Mouse (Mus musculus) G1E (cell line): ENCODE measurements around the gene Vwa5b1. TPM values are rescaled to one million over a fixed set of nuclear protein-coding genes. Genes with fewer than 3 reads are reported as not detected.

Source experiments
- ATAC-seq: 2 replicates; pipeline ENCODE4 v1.8.0; 2016; ENCODE audit warnings: mild to moderate bottlenecking; ENCODE audit not compliant: insufficient number of reproducible peaks, poor library complexity, low FRiP score, severe bottlenecking; ENCODE audit errors: extremely low read depth
- DNase-seq: peaks from one replicate; pipeline ENCODE4 v3.0.0; 2012; ENCODE audit warnings: low spot score
- H3K27me3 ChIP-seq: 2 replicates; pipeline ENCODE4 v1.6.1; 2012; ENCODE audit warnings: mild to moderate bottlenecking, low read length, inconsistent platforms; ENCODE audit not compliant: insufficient read depth
- H3K36me3 ChIP-seq: replicated peaks from 2 replicates; pipeline ENCODE3; 2012; ENCODE audit warnings: mild to moderate bottlenecking, inconsistent platforms
- H3K4me1 ChIP-seq: 2 replicates; pipeline ENCODE4 v1.6.1; 2012; ENCODE audit warnings: low read depth, low read length, inconsistent platforms, mixed read lengths; ENCODE audit not compliant: insufficient read depth
- H3K4me3 ChIP-seq: 2 replicates; pipeline ENCODE4 v1.5.1; 2012; ENCODE audit warnings: low read depth, mild to moderate bottlenecking, inconsistent platforms, low read length, moderate library complexity, mixed read lengths
- H3K9me3 ChIP-seq: replicated peaks from 2 replicates; pipeline ENCODE4 v1.6.1; 2012; ENCODE audit warnings: inconsistent platforms
- CTCF ChIP-seq: IDR thresholded peaks from 2 replicates; pipeline ENCODE4 v1.5.1; 2012; ENCODE audit warnings: low read depth, low read length, inconsistent platforms, mixed read lengths
- GATA1 ChIP-seq: IDR thresholded peaks from 2 replicates; pipeline ENCODE4 v1.6.1; 2012; ENCODE audit warnings: borderline replicate concordance, low read length, inconsistent platforms, mixed read lengths
- GATA2 ChIP-seq: IDR thresholded peaks from 2 replicates; pipeline ENCODE4 v1.6.1; 2012; ENCODE audit warnings: low read depth, low read length, inconsistent platforms, borderline replicate concordance
- POLR2AphosphoS5 ChIP-seq: IDR thresholded peaks from 2 replicates; pipeline ENCODE4 v1.6.1; 2012; ENCODE audit warnings: low read depth, low read length, inconsistent platforms; ENCODE audit not compliant: insufficient replicate concordance
- TAL1 ChIP-seq: conservative IDR thresholded peaks from 2 replicates; pipeline ENCODE4 v1.6.1; 2012; ENCODE audit warnings: low read depth, low read length, inconsistent platforms, mixed read lengths
- polyA plus RNA-seq: library from polyadenylated mRNA; stranded (reverse); fragments of >175 nt; gene quantifications from 2 replicates; pipeline ENCODE4 v1.2.3, GENCODE M21; 2012
- total RNA-seq, 2 experiments: library from RNA; stranded (forward) in 1 of 2; stranded (reverse) in 1 of 2; fragments of 200-1000 nt in 1 of 2; fragments of >200 nt in 1 of 2; fragmentation: Nextera tagmentation in 1 of 2; gene quantifications; 2 replicates each; pipeline ENCODE4 v1.2.3; 2014 to 2017

Vwa5b1 gene
- total and polyA plus RNA-seq, 3 experiments: 0.33 TPM; not detected in 2

GRCm38 (mm10) chr4:138525684-138526083, 110.0 kb downstream of the Vwa5b1 start:
- H3K27me3 ChIP-seq: no peaks in the 10 kb centered on the region
- no peak overlapping the region; the same call in 1 of the 2 replicates for H3K4me3 ChIP-seq
- TF ChIP-seq POLR2AphosphoS5: no peak
- TF ChIP-seq GATA2: no peak
- no peak for TF ChIP-seq CTCF
- TF ChIP-seq TAL1: no peak
- no peak for TF ChIP-seq GATA1
- DNase-seq (no peak), ATAC-seq (no peak)
- no peaks in the 10 kb centered on the region for H3K36me3 ChIP-seq
- H3K9me3 ChIP-seq: peaks cover 73% of the 10 kb centered on the region
- no peaks in the 10 kb centered on the region for H3K4me1 ChIP-seq

DNA sequence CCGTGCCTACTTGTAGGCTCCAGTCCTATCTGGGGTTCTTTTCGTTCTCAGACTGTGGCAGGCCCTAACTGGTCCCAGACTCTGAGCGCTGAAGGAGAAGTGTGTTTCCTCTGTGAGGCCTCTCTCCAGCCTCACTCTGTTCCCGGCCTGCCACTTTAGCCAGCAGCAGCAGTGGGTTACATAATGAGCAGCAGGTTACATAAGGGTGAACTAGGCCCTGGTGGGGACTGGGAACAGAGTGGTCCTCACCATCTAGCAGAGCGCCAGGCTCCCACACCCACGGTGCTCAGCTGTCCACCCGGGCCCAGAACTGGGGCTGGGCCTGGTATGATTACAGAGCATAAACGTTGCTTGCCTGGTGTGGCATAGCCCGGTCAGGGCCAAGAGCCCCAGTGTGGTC, 110.9 kb downstream of the Vwa5b1 start:
- Histone ChIP-seq H3K9me3 (peaks cover 75% of the 10 kb centered on the region), H3K27me3 (no peaks in the 10 kb centered on the region), H3K36me3 (no peaks in the 10 kb centered on the region), H3K4me3 (no peak overlapping the region), H3K4me1 (no peaks in the 10 kb centered on the region)
- no peak for DNase-seq
- no peak for ATAC-seq
- no peak for TF ChIP-seq GATA1
- TF ChIP-seq CTCF: no peak
- TF ChIP-seq TAL1: no peak
- no peak for TF ChIP-seq POLR2AphosphoS5
- TF ChIP-seq GATA2: no peak

GRCm38 (mm10) chr4:138523775-138524174, 111.9 kb downstream of the Vwa5b1 start:
- Histone ChIP-seq H3K27me3 (no peaks in the 10 kb centered on the region), H3K36me3 (no peaks in the 10 kb centered on the region), H3K4me1 (no peaks in the 10 kb centered on the region), H3K4me3 (no peak overlapping the region), H3K9me3 (peaks cover 82% of the 10 kb centered on the region)
- ATAC-seq (no peak), DNase-seq (no peak)
- TF ChIP-seq TAL1 (no peak), GATA2 (no peak), CTCF (no peak), POLR2AphosphoS5 (no peak), GATA1 (no peak)

GRCm38 (mm10) chr4:138522296-138522695, 113.4 kb downstream of the Vwa5b1 start:
- ATAC-seq (no peak), DNase-seq (no peak)
- TF ChIP-seq POLR2AphosphoS5 (no peak), CTCF (no peak), TAL1 (no peak), GATA2 (no peak), GATA1 (no peak)
- no peaks in the 10 kb centered on the region for H3K27me3 ChIP-seq
- no peak overlapping the region for H3K4me3 ChIP-seq
- H3K4me1 ChIP-seq: no peaks in the 10 kb centered on the region
- no peaks in the 10 kb centered on the region for H3K36me3 ChIP-seq
- peaks cover 82% of the 10 kb centered on the region for H3K9me3 ChIP-seq

DNA sequence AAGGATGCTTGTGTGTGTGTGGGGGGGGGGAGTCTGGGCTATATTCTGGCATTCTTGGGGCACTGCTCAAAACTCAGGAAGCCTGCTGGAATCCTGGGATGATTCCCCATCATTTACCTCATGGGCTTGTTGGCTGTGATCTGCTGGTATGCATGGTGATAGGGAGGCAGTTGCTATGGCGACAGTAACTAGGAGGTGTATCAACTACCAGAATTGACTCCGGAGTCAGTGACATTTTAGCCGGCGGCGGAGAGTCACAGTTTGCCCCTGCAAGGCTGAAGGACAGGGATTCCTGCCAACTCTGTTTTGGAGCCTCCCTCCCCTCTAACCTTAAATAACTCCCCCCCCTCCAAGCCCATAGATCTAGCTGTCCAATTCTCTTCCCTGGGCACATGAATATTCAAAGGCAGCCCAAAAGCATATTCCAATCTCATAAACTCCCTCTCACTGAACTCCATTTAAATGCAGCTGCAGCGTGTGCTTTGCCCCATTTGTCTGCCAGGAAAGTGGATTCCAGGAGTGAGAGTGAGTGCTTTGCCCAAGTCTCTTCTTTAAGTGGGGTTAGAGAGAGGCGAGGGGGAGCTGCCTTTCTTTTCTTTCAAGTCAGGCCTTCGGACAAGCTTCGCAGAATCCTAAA, 118.4 kb downstream of the Vwa5b1 start:
- Histone ChIP-seq H3K27me3 (no peaks in the 10 kb centered on the region), H3K4me1 (no peaks in the 10 kb centered on the region), H3K4me3 (no peak overlapping the region), H3K9me3 (peaks cover 64% of the 10 kb centered on the region), H3K36me3 (no peaks in the 10 kb centered on the region)
- ATAC-seq (no peak), DNase-seq (no peak)
- TF ChIP-seq GATA1: no peak
- no peak for TF ChIP-seq POLR2AphosphoS5
- no peak for TF ChIP-seq TAL1
- no peak for TF ChIP-seq GATA2
- no peak for TF ChIP-seq CTCF

- no peaks in the 10 kb centered on the region for H3K36me3 ChIP-seq
- H3K27me3 ChIP-seq: no peaks in the 10 kb centered on the region
- H3K4me1 ChIP-seq: no peaks in the 10 kb centered on the region
- ATAC-seq: no peak
- H3K4me3 ChIP-seq: no peak overlapping the region
- TF ChIP-seq POLR2AphosphoS5: no peak
- TF ChIP-seq GATA1: no peak
- no peak for TF ChIP-seq GATA2
- no peak for TF ChIP-seq TAL1
- TF ChIP-seq CTCF: no peak
- H3K9me3 ChIP-seq: peaks cover 65% of the 10 kb centered on the region
- DNase-seq: no peak
Observed at GRCm38 (mm10) chr4:138516448-138516847, 119.2 kb downstream of the Vwa5b1 start.

Other genes with a start within 250 kb of the Vwa5b1 start
- not detected in 2 replicates for gene Fam43b, start 239.4 kb downstream of the Vwa5b1 start, total RNA-seq (2014; fragmentation: Nextera tagmentation)
- 0.11 TPM in 1 of 2 replicates, not detected in the other for gene Fam43b, start 239.4 kb downstream of the Vwa5b1 start, total RNA-seq (2017)
- gene Fam43b, start 239.4 kb downstream of the Vwa5b1 start, polyA plus RNA-seq: not detected in 2 replicates
- 8.6 and 10.5 TPM in 2 replicates for gene Mul1, start 201.2 kb downstream of the Vwa5b1 start, total RNA-seq (2014; fragmentation: Nextera tagmentation)
- gene Mul1, start 201.2 kb downstream of the Vwa5b1 start, total RNA-seq (2017): 9.2 TPM in 2 replicates
- gene Mul1, start 201.2 kb downstream of the Vwa5b1 start, polyA plus RNA-seq: 41.4 and 53.3 TPM in 2 replicates
- gene Camk2n1, start 181.6 kb downstream of the Vwa5b1 start, total RNA-seq (2014; fragmentation: Nextera tagmentation): 3.0 TPM in 2 replicates
- 1.5 and 1.6 TPM in 2 replicates for gene Camk2n1, start 181.6 kb downstream of the Vwa5b1 start, total RNA-seq (2017)
- 3.7 and 4.9 TPM in 2 replicates for gene Camk2n1, start 181.6 kb downstream of the Vwa5b1 start, polyA plus RNA-seq
- gene Pla2g2c, start 88.9 kb upstream of the Vwa5b1 start, total RNA-seq (2014; fragmentation: Nextera tagmentation): not detected in 2 replicates
- 0.16 TPM in 1 of 2 replicates, not detected in the other for gene Pla2g2c, start 88.9 kb upstream of the Vwa5b1 start, total RNA-seq (2017)
- gene Pla2g2c, start 88.9 kb upstream of the Vwa5b1 start, polyA plus RNA-seq: not detected in 2 replicates
- gene Ubxn10, start 101.3 kb upstream of the Vwa5b1 start, total RNA-seq (2014; fragmentation: Nextera tagmentation): not detected in 2 replicates
- gene Ubxn10, start 101.3 kb upstream of the Vwa5b1 start, total RNA-seq (2017): 0.33 TPM in 1 of 2 replicates, not detected in the other
- not detected in 2 replicates for gene Ubxn10, start 101.3 kb upstream of the Vwa5b1 start, polyA plus RNA-seq
- gene Pla2g2f, start 121.7 kb upstream of the Vwa5b1 start, total RNA-seq (2014; fragmentation: Nextera tagmentation): not detected in 2 replicates
- 0.11 TPM in 1 of 2 replicates, not detected in the other for gene Pla2g2f, start 121.7 kb upstream of the Vwa5b1 start, total RNA-seq (2017)
- not detected in 2 replicates for gene Pla2g2f, start 121.7 kb upstream of the Vwa5b1 start, polyA plus RNA-seq
- not detected in 2 replicates for gene Pla2g2d, start 139.9 kb upstream of the Vwa5b1 start, total RNA-seq (2014; fragmentation: Nextera tagmentation)
- gene Pla2g2d, start 139.9 kb upstream of the Vwa5b1 start, total RNA-seq (2017): 0.12 TPM in 1 of 2 replicates, not detected in the other
- not detected in 2 replicates for gene Pla2g2d, start 139.9 kb upstream of the Vwa5b1 start, polyA plus RNA-seq
- 32.6 and 32.7 TPM in 2 replicates for gene Pla2g5, start 227.6 kb upstream of the Vwa5b1 start, total RNA-seq (2014; fragmentation: Nextera tagmentation)
- gene Pla2g5, start 227.6 kb upstream of the Vwa5b1 start, total RNA-seq (2017): 10.3 and 16.4 TPM in 2 replicates
- 12.7 and 14.7 TPM in 2 replicates for gene Pla2g5, start 227.6 kb upstream of the Vwa5b1 start, polyA plus RNA-seq
- not detected in 2 replicates for gene Gm13030, start 238.1 kb upstream of the Vwa5b1 start, total RNA-seq (2014; fragmentation: Nextera tagmentation)
- not detected in 2 replicates for gene Gm13030, start 238.1 kb upstream of the Vwa5b1 start, total RNA-seq (2017)
- gene Gm13030, start 238.1 kb upstream of the Vwa5b1 start, polyA plus RNA-seq: not detected in 2 replicates
- 1.1 TPM in 1 of 2 replicates, not detected in the other for gene Pla2g2e, start 242.1 kb upstream of the Vwa5b1 start, total RNA-seq (2014; fragmentation: Nextera tagmentation)
- 0.22 and 0.23 TPM in 2 replicates for gene Pla2g2e, start 242.1 kb upstream of the Vwa5b1 start, total RNA-seq (2017)
- gene Pla2g2e, start 242.1 kb upstream of the Vwa5b1 start, polyA plus RNA-seq: 0.07 and 0.13 TPM in 2 replicates